Comparison of ENCODE assay signal across 17 mouse cellular contexts in the genomic region with DNA sequence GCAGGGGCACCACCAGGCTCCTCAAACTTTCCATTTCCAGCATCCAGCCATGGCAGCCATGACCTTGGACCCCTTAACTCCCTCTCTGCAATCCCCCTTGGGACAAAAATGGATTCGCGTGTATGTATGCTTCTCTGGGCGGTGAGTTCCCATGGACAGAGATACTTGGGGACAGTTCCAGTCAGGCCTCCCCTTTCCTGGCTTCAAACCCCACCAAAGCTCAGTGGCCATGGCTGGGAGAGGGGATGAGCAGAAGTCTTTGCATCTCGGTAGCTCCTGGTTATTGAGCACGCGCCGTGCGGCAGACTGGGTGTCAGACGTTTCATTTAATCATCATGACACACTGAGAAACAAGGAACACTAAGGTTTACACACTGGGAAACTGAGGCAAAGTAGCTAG. TPM values are rescaled to one million over a fixed set of nuclear protein-coding genes. Genes with fewer than 3 reads are reported as not detected.
DNase-seq lines count a peak whose midpoint lies in the region; ATAC-seq and TF ChIP-seq lines count a peak whose summit lies in the region.
"Had no signal": no experiment of that assay in that cellular context is flagged by ENCODE, and none has a peak within 500 bp of the region (broad histone marks: within the 10 kb centered on the region; RNA-seq: fewer than 3 reads in every experiment).

No protein-coding gene starts in this region.

- H3K36me3 ChIP-seq in hindbrain, embryonic 10.5 days = no peaks in the 10 kb centered on the region
- H3K36me3 ChIP-seq in hindbrain, embryonic 12.5 days = no peaks in the 10 kb centered on the region
- no peaks in the 10 kb centered on the region for H3K36me3 ChIP-seq in E14TG2a.4 (ENCODE audit: insufficient read depth, low read length)
- H3K36me3 ChIP-seq in midbrain, embryonic 13.5 days = no peaks in the 10 kb centered on the region
- H3K36me3 ChIP-seq: G1E; heart, embryonic 13.5 days; limb, embryonic 13.5 days; stomach, embryonic 15.5 days had no signal

- no peak overlapping the region; the same call in 1 of the 2 replicates for H3K9ac ChIP-seq in hindbrain, embryonic 12.5 days
- H3K9ac ChIP-seq in midbrain, embryonic 13.5 days (replicated peaks) = no peak overlapping the region
- H3K9ac ChIP-seq: heart, embryonic 13.5 days; limb, embryonic 13.5 days; liver, embryonic 14.5 days; stomach, embryonic 15.5 days had no signal

- no peak overlapping the region for H3K4me2 ChIP-seq in hindbrain, embryonic 12.5 days (replicated peaks)
- H3K4me2 ChIP-seq in midbrain, embryonic 13.5 days (replicated peaks) = no peak overlapping the region
- H3K4me2 ChIP-seq: heart, embryonic 13.5 days; limb, embryonic 13.5 days; stomach, embryonic 15.5 days had no signal

- H3K27ac ChIP-seq in hindbrain, embryonic 10.5 days = peak overlapping the region; percentile 47
- no peak overlapping the region for H3K27ac ChIP-seq in hindbrain, embryonic 12.5 days
- 0 out of 2 replicates have a peak overlapping the region, but pooled peaks have one; percentile 30 for H3K27ac ChIP-seq in cortical plate, adult 2 months (ENCODE audit: insufficient read depth, low read length)
- H3K27ac ChIP-seq in midbrain, embryonic 13.5 days = peak overlapping the region; percentile 71; the same call in 1 of the 2 replicates
- H3K27ac ChIP-seq: heart, embryonic 13.5 days; limb, embryonic 13.5 days; liver, embryonic 14.5 days; stomach, embryonic 15.5 days had no signal

- 83% methylated on average over 9 of the region's 9 CpGs for WGBS in hindbrain, embryonic 10.5 days
- 84% methylated on average over 9 of the region's 9 CpGs for WGBS in hindbrain, embryonic 12.5 days
- WGBS in midbrain, embryonic 13.5 days = 86% methylated on average over 9 of the region's 9 CpGs

- DNase-seq in hindbrain, embryonic 10.5 days (ENCODE audit: low spot score) = no peak
- DNase-seq in right cerebral cortex, postnatal 36 days (ENCODE audit: low spot score in 2 of 2) = no peak
- DNase-seq in frontal cortex, postnatal 10 days (ENCODE audit: low spot score in 2 of 2) = no peak
- DNase-seq: adrenal gland, postnatal 36 days; cerebellum, postnatal 14 days; kidney, postnatal 14 days; lung, postnatal 10 days; thymus, adult 2 months had no signal

- ATAC-seq in hindbrain, embryonic 12.5 days (ENCODE audit: low FRiP score) = no peak
- no peak for ATAC-seq in midbrain, embryonic 13.5 days

- no peaks in the 10 kb centered on the region for H3K9me3 ChIP-seq in hindbrain, embryonic 10.5 days
- H3K9me3 ChIP-seq in hindbrain, embryonic 12.5 days (replicated peaks) = no peaks in the 10 kb centered on the region
- no peaks in the 10 kb centered on the region for H3K9me3 ChIP-seq in E14TG2a.4 (ENCODE audit: low read length)
- no peaks in the 10 kb centered on the region for H3K9me3 ChIP-seq in midbrain, embryonic 13.5 days
- H3K9me3 ChIP-seq: G1E; heart, embryonic 13.5 days; limb, embryonic 13.5 days; stomach, embryonic 15.5 days had no signal

- TF ChIP-seq CTCF in E14TG2a.4 (conservative IDR thresholded peaks at IDR 0.05; ENCODE audit: low read length) = no peak
- no peak for TF ChIP-seq CTCF in cortical plate, adult 2 months (IDR thresholded peaks at IDR 0.05; ENCODE audit: extremely low read depth, insufficient read depth, low read length)

- TF ChIP-seq POLR2A in cortical plate, adult 2 months (IDR thresholded peaks at IDR 0.05; ENCODE audit: extremely low read depth, insufficient read depth, low read length) = no peak

- no peaks in the 10 kb centered on the region for H3K27me3 ChIP-seq in hindbrain, embryonic 10.5 days (ENCODE audit: insufficient read depth, poor library complexity, severe bottlenecking)
- no peaks in the 10 kb centered on the region for H3K27me3 ChIP-seq in hindbrain, embryonic 12.5 days
- no peaks in the 10 kb centered on the region; the same call in 1 of the 2 replicates for H3K27me3 ChIP-seq in E14TG2a.4 (ENCODE audit: insufficient read depth, low read length)
- H3K27me3 ChIP-seq in midbrain, embryonic 13.5 days = no peaks in the 10 kb centered on the region
- H3K27me3 ChIP-seq: heart, embryonic 13.5 days; limb, embryonic 13.5 days had no signal

- peaks cover 48% of the 10 kb centered on the region for H3K4me1 ChIP-seq in hindbrain, embryonic 10.5 days (replicated peaks)
- H3K4me1 ChIP-seq in hindbrain, embryonic 12.5 days = peaks cover 43% of the 10 kb centered on the region
- H3K4me1 ChIP-seq in E14TG2a.4 (replicated peaks; ENCODE audit: low read depth, low read length) = peaks cover 76% of the 10 kb centered on the region
- H3K4me1 ChIP-seq in cortical plate, adult 2 months (ENCODE audit: control insufficient read depth, insufficient read depth, low read length) = peaks cover 3% of the 10 kb centered on the region; the same call in 1 of the 2 replicates
- peaks cover 39% of the 10 kb centered on the region for H3K4me1 ChIP-seq in midbrain, embryonic 13.5 days (replicated peaks)

- no peak overlapping the region for H3K4me3 ChIP-seq in hindbrain, embryonic 10.5 days
- H3K4me3 ChIP-seq in hindbrain, embryonic 12.5 days = no peak overlapping the region
- H3K4me3 ChIP-seq in E14TG2a.4 (replicated peaks; ENCODE audit: low read length) = peak overlapping the region; percentile 35
- H3K4me3 ChIP-seq in cortical plate, adult 2 months (ENCODE audit: insufficient read depth, low read length) = no peak overlapping the region
- H3K4me3 ChIP-seq in midbrain, embryonic 13.5 days (replicated peaks) = no peak overlapping the region
- H3K4me3 ChIP-seq: heart, embryonic 13.5 days; limb, embryonic 13.5 days; stomach, embryonic 15.5 days had no signal

RNA-seq across cellular contexts. Expression of a gene that starts 56.7 kb away (rescaled TPM):
- polyA plus RNA-seq in hindbrain, embryonic 10.5 days (2016; fragmentation: Nextera tagmentation; extraction: Ambion mirVana) = 17.5 and 30.7 TPM in 2 replicates
- 34.2 and 36.9 TPM in 2 replicates for polyA plus RNA-seq in hindbrain, embryonic 12.5 days (2016; fragmentation: Nextera tagmentation; extraction: Ambion mirVana)
- 130 and 131 TPM in 2 replicates for polyA plus RNA-seq in cortical plate, adult 2 months (2012; rRNA removed)
- polyA plus RNA-seq in midbrain, embryonic 13.5 days (2015; fragmentation: Nextera tagmentation; extraction: Ambion mirVana) = 28.4 and 34.7 TPM in 2 replicates
- polyA plus RNA-seq: G1E had no signal
